31 mouse cellular contexts compared by ENCODE assay signal in the genomic region with DNA sequence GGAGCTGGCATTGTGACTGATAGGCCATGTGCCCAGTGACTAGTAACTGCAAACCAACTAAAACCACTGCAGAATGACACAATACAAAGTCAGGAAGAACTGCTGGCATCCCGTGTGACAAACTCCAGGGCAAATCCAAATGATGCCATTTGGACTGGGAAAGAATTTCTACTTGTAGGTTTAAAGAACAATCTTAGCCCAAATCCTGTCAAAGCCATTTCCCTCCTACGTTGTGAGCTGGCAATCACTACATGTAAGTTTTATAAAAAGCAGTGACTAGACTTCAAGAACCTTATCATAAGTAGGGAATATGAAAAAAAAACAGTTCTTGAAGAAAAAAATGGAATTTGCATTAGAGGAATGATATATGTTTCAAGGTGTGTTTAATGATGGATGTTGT.
"Had no signal": no experiment of that assay in that cellular context is flagged by ENCODE, and none has a peak within 500 bp of the region (broad histone marks: within the 10 kb centered on the region; RNA-seq: fewer than 3 reads in every experiment).

No protein-coding gene starts in this region.

- ATAC-seq: liver, postnatal 0 days; lung, postnatal 0 days; midbrain, embryonic 13.5 days; midbrain, embryonic 15.5 days; midbrain, embryonic 16.5 days had no signal

- H3K36me3 ChIP-seq: limb, embryonic 10.5 days; limb, embryonic 12.5 days; limb, embryonic 13.5 days; limb, embryonic 15.5 days; liver, embryonic 13.5 days; liver, embryonic 15.5 days; lung, embryonic 15.5 days; midbrain, embryonic 10.5 days; midbrain, embryonic 12.5 days; midbrain, embryonic 13.5 days; midbrain, embryonic 15.5 days had no signal

- H3K4me1 ChIP-seq: limb, embryonic 10.5 days; limb, embryonic 12.5 days; limb, embryonic 13.5 days; limb, embryonic 15.5 days; liver, embryonic 13.5 days; liver, embryonic 15.5 days; lung, embryonic 15.5 days; megakaryocyte, embryonic 14.5 days; midbrain, embryonic 10.5 days; midbrain, embryonic 12.5 days; midbrain, embryonic 13.5 days; midbrain, embryonic 15.5 days had no signal

- H3K9me3 ChIP-seq: limb, embryonic 10.5 days; limb, embryonic 12.5 days; limb, embryonic 13.5 days; limb, embryonic 15.5 days; liver, embryonic 13.5 days; liver, embryonic 15.5 days; lung, embryonic 15.5 days; megakaryocyte, embryonic 14.5 days; midbrain, embryonic 10.5 days; midbrain, embryonic 12.5 days; midbrain, embryonic 13.5 days; midbrain, embryonic 15.5 days had no signal

- H3K27ac ChIP-seq: limb, embryonic 10.5 days; limb, embryonic 12.5 days; limb, embryonic 13.5 days; limb, embryonic 15.5 days; liver, embryonic 13.5 days; liver, embryonic 14.5 days; liver, embryonic 15.5 days; lung, embryonic 15.5 days; macrophage; midbrain, embryonic 10.5 days; midbrain, embryonic 12.5 days; midbrain, embryonic 13.5 days; midbrain, embryonic 15.5 days had no signal

- H3K27me3 ChIP-seq: limb, embryonic 12.5 days; limb, embryonic 13.5 days; limb, embryonic 15.5 days; liver, embryonic 13.5 days; liver, embryonic 15.5 days; lung, embryonic 15.5 days; megakaryocyte, embryonic 14.5 days; midbrain, embryonic 12.5 days; midbrain, embryonic 13.5 days; midbrain, embryonic 15.5 days had no signal

- H3K4me3 ChIP-seq: left cerebral cortex, adult 2 months; limb, embryonic 10.5 days; limb, embryonic 12.5 days; limb, embryonic 13.5 days; limb, embryonic 15.5 days; liver, embryonic 13.5 days; liver, embryonic 15.5 days; lung, embryonic 15.5 days; megakaryocyte, embryonic 14.5 days; midbrain, embryonic 10.5 days; midbrain, embryonic 12.5 days; midbrain, embryonic 13.5 days; midbrain, embryonic 15.5 days; myocyte had no signal

- H3K9ac ChIP-seq: limb, embryonic 12.5 days; limb, embryonic 13.5 days; limb, embryonic 15.5 days; liver, embryonic 13.5 days; liver, embryonic 14.5 days; liver, embryonic 15.5 days; liver, postnatal 0 days; lung, embryonic 14.5 days; lung, embryonic 15.5 days; midbrain, embryonic 12.5 days; midbrain, embryonic 13.5 days; midbrain, embryonic 15.5 days had no signal

- DNase-seq: left cerebral cortex, postnatal 4 days; liver; liver, embryonic 13.5 days; liver, postnatal 0 days; lung, adult 18-20 months; lung, adult 2 months; lung, embryonic 14.5 days; lung, postnatal 10 days; lung, postnatal 14 days; lung, postnatal 36 days; lung, postnatal 4 days; midbrain, embryonic 14.5 days had no signal

- H3K4me2 ChIP-seq: limb, embryonic 12.5 days; limb, embryonic 13.5 days; limb, embryonic 15.5 days; liver, embryonic 11.5 days; liver, embryonic 13.5 days; liver, embryonic 15.5 days; lung, embryonic 14.5 days; lung, embryonic 15.5 days; midbrain, embryonic 11.5 days; midbrain, embryonic 12.5 days; midbrain, embryonic 13.5 days; midbrain, embryonic 15.5 days had no signal
